Mouse (Mus musculus): ENCODE data around the gene Mtch1. TPM values are rescaled to one million over a fixed set of nuclear protein-coding genes. Genes with fewer than 3 reads are reported as not detected.

Gene Mtch1
- polyA plus RNA-seq, 1 experiment from 2014 or later = 31.7 TPM

DNA sequence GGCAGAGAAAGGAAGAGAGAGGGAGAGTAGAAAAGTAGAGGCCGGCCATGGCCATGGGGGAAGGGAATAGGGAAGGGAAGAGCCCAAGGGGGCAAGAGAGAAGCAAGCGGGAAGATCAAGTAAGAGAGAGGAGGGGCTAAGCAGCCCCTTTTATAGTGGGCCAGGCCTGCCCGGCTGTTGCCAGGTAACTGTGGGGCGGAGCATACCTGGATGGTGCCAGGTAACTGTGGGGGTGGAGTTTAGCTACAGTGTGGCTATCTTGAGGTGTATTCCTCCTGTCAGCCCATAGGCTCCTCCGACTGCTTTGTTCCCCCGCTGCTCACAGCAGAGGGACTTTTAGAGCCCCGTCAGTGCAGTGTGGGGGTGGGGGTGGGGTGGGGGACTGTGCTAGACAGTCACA, 21.0 kb upstream of the Mtch1 start:
- H3K4me2 ChIP-seq (ENCODE audit: low read depth, low read length) = peak overlapping the region; percentile 48
- no peaks in the 10 kb centered on the region for H3K9me3 ChIP-seq (ENCODE audit: control insufficient read depth, low read length)
- 15% methylated on average over 7 of the region's 7 CpGs for WGBS
- ATAC-seq = peak; percentile 81
- H3K36me3 ChIP-seq (ENCODE audit: control insufficient read depth, insufficient read depth, low read length) = no peaks in the 10 kb centered on the region
- no peaks in the 10 kb centered on the region for H3K27me3 ChIP-seq (replicated peaks; ENCODE audit: control insufficient read depth, insufficient read depth, low read length)
- H3K4me3 ChIP-seq (ENCODE audit: low read length) = peak overlapping the region; percentile 34
- peak overlapping the region; percentile 57; the same call in 1 of the 2 replicates for H3K9ac ChIP-seq (ENCODE audit: low read depth, low read length)
- 0 out of 2 replicates have a peak, but pooled peaks cover 3% of the 10 kb centered on the region for H3K4me1 ChIP-seq (ENCODE audit: control insufficient read depth, insufficient read depth, low read length)
- H3K27ac ChIP-seq (ENCODE audit: low read length) = no peak overlapping the region

DNA sequence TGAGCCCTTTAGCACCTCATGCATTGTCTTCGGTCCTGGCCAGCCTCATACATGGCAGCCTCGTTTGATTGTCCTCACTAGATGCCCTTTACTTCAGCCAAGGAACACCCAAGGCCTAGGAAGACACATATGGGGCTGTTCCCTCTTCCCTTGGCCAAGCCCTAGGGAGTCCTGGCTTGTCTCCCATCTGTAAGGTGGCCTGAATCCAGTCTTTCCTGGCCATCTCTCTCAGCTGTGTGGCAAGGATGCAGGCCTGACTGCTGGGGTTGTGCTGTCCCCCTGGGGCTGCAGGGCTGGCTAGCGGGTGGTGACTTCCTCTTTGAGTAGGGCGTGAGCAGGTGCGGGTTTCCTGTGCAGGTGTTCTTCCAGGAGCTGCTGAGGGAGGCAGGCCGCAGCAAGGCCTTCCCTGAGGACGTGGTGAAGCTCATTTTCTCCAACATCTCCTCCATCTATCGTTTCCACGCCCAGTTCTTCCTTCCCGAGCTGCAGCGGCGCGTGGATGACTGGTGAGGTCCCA, 17.4 kb upstream of the Mtch1 start:
- no peak for ATAC-seq
- Histone ChIP-seq H3K27ac (ENCODE audit: low read length) (no peak overlapping the region), H3K4me2 (ENCODE audit: low read depth, low read length) (no peak overlapping the region), H3K4me3 (ENCODE audit: low read length) (no peak overlapping the region), H3K4me1 (ENCODE audit: control insufficient read depth, insufficient read depth, low read length) (peaks cover 9% of the 10 kb centered on the region; the same call in 1 of the 2 replicates), H3K36me3 (ENCODE audit: control insufficient read depth, insufficient read depth, low read length) (no peaks in the 10 kb centered on the region), H3K27me3 (replicated peaks; ENCODE audit: control insufficient read depth, insufficient read depth, low read length) (no peaks in the 10 kb centered on the region), H3K9ac (ENCODE audit: low read depth, low read length) (no peak overlapping the region), H3K9me3 (ENCODE audit: control insufficient read depth, low read length) (no peaks in the 10 kb centered on the region)
- 89% methylated on average over 13 of the region's 13 CpGs for WGBS

DNA sequence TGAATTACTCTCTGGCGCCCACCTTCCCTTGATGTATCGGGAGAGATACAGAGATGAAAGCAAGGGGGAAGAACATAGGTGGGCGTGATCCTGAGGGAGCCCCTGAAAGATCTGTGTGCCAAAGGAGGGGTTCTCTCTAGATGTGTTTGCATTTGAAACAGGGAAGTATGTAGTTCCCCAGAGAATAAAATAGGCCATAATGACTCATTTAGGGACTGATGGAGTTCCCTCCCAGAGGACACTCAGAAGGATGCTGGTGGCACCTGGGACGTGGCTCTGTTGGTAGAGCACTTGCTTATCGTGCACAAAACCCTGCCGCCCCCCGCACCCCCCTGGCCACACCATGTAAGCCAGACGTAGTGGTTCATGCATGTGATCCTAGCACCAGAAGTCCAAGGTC, 15.4 kb upstream of the Mtch1 start:
- peaks cover 6% of the 10 kb centered on the region; the same call in 1 of the 2 replicates for H3K4me1 ChIP-seq (ENCODE audit: control insufficient read depth, insufficient read depth, low read length)
- ATAC-seq = no peak
- no peak overlapping the region for H3K4me2 ChIP-seq (ENCODE audit: low read depth, low read length)
- H3K9me3 ChIP-seq (ENCODE audit: control insufficient read depth, low read length) = no peaks in the 10 kb centered on the region
- no peaks in the 10 kb centered on the region for H3K27me3 ChIP-seq (replicated peaks; ENCODE audit: control insufficient read depth, insufficient read depth, low read length)
- 71% methylated on average over 8 of the region's 8 CpGs for WGBS
- H3K4me3 ChIP-seq (ENCODE audit: low read length) = no peak overlapping the region
- H3K9ac ChIP-seq (ENCODE audit: low read depth, low read length) = no peak overlapping the region
- H3K36me3 ChIP-seq (ENCODE audit: control insufficient read depth, insufficient read depth, low read length) = no peaks in the 10 kb centered on the region
- no peak overlapping the region for H3K27ac ChIP-seq (ENCODE audit: low read length)

DNA sequence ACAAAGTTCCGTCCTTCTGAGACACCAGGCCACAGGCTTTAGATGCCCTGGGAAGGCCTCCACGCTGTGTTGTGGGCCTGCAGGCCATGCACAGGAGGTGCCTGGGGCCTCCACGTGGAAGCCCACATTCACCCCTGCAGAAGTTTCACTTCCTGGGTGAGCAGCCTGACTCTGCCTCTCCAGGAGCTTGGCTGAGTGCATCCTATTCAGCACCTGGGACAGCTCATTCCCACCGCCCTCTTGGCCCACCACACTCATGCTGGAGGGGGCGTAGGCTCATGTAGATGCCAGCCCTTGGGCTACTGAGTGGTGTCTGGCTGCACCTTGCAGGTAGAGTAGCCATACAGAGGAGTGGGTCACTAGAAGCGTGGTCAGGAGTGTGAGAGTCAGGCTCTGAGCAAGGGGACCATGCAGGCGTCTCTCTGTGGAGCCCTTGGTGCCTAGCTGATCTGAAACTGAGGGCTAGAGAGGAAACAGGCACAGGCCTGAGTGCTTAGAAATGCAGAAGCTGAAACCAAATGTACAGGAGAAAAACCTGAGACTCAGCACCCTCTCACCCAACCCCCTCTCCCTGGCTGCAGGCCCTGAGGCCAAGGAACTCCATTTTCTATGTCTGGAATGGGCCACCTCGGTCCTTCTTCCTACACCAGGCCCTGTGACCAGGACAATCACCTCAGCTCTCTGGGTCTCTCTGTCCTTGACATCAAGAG, 14.4 kb upstream of the Mtch1 start:
- Histone ChIP-seq H3K4me1 (ENCODE audit: control insufficient read depth, insufficient read depth, low read length) (peaks cover 6% of the 10 kb centered on the region; the same call in 1 of the 2 replicates), H3K27me3 (replicated peaks; ENCODE audit: control insufficient read depth, insufficient read depth, low read length) (no peaks in the 10 kb centered on the region), H3K4me3 (ENCODE audit: low read length) (no peak overlapping the region), H3K9ac (ENCODE audit: low read depth, low read length) (0 out of 2 replicates have a peak overlapping the region, but pooled peaks have one; percentile 13), H3K4me2 (ENCODE audit: low read depth, low read length) (no peak overlapping the region), H3K27ac (ENCODE audit: low read length) (no peak overlapping the region), H3K9me3 (ENCODE audit: control insufficient read depth, low read length) (no peaks in the 10 kb centered on the region), H3K36me3 (ENCODE audit: control insufficient read depth, insufficient read depth, low read length) (no peaks in the 10 kb centered on the region)
- no peak for ATAC-seq
- 48% methylated on average over 8 of the region's 8 CpGs for WGBS

DNA sequence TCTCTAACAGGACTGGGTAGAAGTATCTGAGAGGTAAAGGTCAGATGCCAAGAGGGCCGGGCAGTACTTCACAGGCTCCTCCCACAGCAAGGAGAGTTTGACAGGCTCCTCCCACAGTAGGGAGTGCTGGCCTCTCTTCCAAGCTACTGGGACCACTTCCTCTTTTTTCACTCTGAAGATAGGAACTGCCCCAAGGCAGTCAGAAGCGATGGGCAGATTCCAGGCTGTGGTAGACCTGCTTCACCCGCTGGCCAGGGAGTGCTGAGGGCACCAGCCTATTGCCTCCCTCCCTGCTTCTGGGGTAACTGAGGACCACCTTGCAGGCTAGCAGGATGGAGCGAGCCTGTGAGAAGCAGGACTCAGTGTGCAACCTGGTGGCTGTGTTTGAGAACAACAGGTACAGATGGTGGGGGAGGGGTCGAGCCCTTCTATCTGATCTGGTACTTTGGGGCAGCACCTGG, 13.1 kb upstream of the Mtch1 start, which contains the start of gene Fgd2:
Fgd2 (plus strand) TSS at position 154 of the 461 bp plus-strand sequence.
- Histone ChIP-seq H3K9ac (ENCODE audit: low read depth, low read length) (0 out of 2 replicates have a peak within 1 kb of the TSS, but pooled peaks have one; percentile 6), H3K4me1 (ENCODE audit: control insufficient read depth, insufficient read depth, low read length) (peaks cover 12% of the 10 kb centered on the region), H3K9me3 (ENCODE audit: control insufficient read depth, low read length) (no peaks in the 10 kb centered on the region), H3K4me3 (ENCODE audit: low read length) (no peak within 1 kb of the TSS), H3K27ac (ENCODE audit: low read length) (no peak within 1 kb of the TSS), H3K36me3 (ENCODE audit: control insufficient read depth, insufficient read depth, low read length) (no peaks in the 10 kb centered on the region), H3K4me2 (ENCODE audit: low read depth, low read length) (no peak within 1 kb of the TSS), H3K27me3 (replicated peaks; ENCODE audit: control insufficient read depth, insufficient read depth, low read length) (no peaks in the 10 kb centered on the region)
- no peak for ATAC-seq
- WGBS = 15% methylated on average over 5 of the region's 5 CpGs

DNA sequence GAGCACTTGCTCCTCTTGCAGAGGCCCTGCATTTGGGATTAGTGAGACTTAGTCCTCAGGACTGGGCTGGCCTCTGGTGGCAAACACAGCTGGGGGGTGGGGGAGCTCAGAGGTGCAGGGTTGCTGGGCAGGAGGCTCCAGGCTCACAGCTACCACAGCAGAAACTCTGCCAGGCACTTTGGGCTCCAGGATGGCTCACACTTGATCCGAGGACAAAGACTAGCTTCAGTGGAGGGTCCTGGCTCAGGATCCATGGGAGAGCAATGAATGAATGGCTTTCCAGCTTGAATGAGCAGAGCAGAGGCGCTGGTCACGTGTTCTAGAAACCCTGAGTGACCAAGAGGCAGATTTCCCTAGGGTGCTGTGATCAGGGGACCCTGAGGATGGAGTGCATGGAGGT, 11.2 kb upstream of the Mtch1 start:
- no peaks in the 10 kb centered on the region for H3K36me3 ChIP-seq (ENCODE audit: control insufficient read depth, insufficient read depth, low read length)
- peaks cover 19% of the 10 kb centered on the region for H3K4me1 ChIP-seq (ENCODE audit: control insufficient read depth, insufficient read depth, low read length)
- no peak overlapping the region for H3K4me2 ChIP-seq (ENCODE audit: low read depth, low read length)
- no peaks in the 10 kb centered on the region for H3K27me3 ChIP-seq (replicated peaks; ENCODE audit: control insufficient read depth, insufficient read depth, low read length)
- 73% methylated on average over 3 of the region's 3 CpGs for WGBS
- no peak overlapping the region for H3K9ac ChIP-seq (ENCODE audit: low read depth, low read length)
- no peak for ATAC-seq
- H3K4me3 ChIP-seq (ENCODE audit: low read length) = no peak overlapping the region
- no peaks in the 10 kb centered on the region for H3K9me3 ChIP-seq (ENCODE audit: control insufficient read depth, low read length)
- H3K27ac ChIP-seq (ENCODE audit: low read length) = no peak overlapping the region

DNA sequence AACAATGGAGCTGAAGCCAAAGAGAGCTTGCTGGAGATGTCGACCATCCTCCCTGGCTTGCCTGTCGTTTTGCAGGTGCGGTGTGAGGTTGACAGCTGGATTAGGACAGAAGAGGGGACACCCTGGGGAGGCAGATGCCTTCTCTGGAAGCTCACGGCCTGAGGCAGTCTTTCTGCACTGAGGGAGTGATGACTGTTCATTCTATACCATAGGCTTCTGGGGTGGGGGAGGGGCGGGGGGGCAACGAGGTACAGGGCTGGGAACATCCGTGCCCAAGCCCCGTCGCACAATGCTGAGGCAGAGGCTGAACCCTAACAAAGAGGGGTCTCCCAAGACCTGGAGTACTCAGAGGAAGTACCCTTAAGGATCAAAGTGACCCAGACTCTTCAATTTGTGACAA, 9.1 kb upstream of the Mtch1 start:
- Histone ChIP-seq H3K27ac (ENCODE audit: low read length) (peak overlapping the region; percentile 33; the same call in 1 of the 2 replicates), H3K27me3 (replicated peaks; ENCODE audit: control insufficient read depth, insufficient read depth, low read length) (no peaks in the 10 kb centered on the region), H3K9me3 (ENCODE audit: control insufficient read depth, low read length) (no peaks in the 10 kb centered on the region), H3K36me3 (ENCODE audit: control insufficient read depth, insufficient read depth, low read length) (no peaks in the 10 kb centered on the region), H3K4me2 (ENCODE audit: low read depth, low read length) (peak overlapping the region; percentile 47), H3K4me1 (ENCODE audit: control insufficient read depth, insufficient read depth, low read length) (peaks cover 19% of the 10 kb centered on the region), H3K9ac (ENCODE audit: low read depth, low read length) (peak overlapping the region; percentile 58), H3K4me3 (ENCODE audit: low read length) (peak overlapping the region; percentile 35)
- ATAC-seq = no peak; the same call in 1 of the 2 replicates
- WGBS = 13% methylated on average over 9 of the region's 9 CpGs

DNA sequence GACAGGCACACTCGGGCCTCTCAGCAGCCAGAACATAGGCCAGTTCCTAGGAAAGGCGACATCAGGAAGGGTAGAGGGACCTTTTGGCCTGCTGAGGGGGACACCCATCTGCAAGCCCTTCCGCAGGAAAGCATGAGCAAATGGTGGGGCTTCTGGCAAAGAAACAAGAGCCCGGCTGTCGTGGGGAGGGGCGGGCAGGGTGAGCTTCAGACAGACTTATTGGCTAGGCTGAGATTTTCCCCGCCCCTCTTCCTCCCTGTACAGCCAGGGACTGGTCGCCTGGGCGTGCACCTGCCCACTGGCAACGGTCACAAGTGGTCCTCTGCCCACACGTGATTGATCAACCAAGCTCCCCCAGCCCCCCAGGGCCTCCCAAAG, 8.7 kb upstream of the Mtch1 start:
- Histone ChIP-seq H3K36me3 (ENCODE audit: control insufficient read depth, insufficient read depth, low read length) (no peaks in the 10 kb centered on the region), H3K27ac (ENCODE audit: low read length) (peak overlapping the region; percentile 68), H3K4me3 (ENCODE audit: low read length) (peak overlapping the region; percentile 35), H3K9me3 (ENCODE audit: control insufficient read depth, low read length) (no peaks in the 10 kb centered on the region), H3K9ac (ENCODE audit: low read depth, low read length) (peak overlapping the region; percentile 58), H3K4me2 (ENCODE audit: low read depth, low read length) (peak overlapping the region; percentile 47), H3K4me1 (ENCODE audit: control insufficient read depth, insufficient read depth, low read length) (peaks cover 19% of the 10 kb centered on the region), H3K27me3 (replicated peaks; ENCODE audit: control insufficient read depth, insufficient read depth, low read length) (no peaks in the 10 kb centered on the region)
- WGBS = 1% methylated on average over 11 of the region's 11 CpGs
- peak; percentile 90 for ATAC-seq

DNA sequence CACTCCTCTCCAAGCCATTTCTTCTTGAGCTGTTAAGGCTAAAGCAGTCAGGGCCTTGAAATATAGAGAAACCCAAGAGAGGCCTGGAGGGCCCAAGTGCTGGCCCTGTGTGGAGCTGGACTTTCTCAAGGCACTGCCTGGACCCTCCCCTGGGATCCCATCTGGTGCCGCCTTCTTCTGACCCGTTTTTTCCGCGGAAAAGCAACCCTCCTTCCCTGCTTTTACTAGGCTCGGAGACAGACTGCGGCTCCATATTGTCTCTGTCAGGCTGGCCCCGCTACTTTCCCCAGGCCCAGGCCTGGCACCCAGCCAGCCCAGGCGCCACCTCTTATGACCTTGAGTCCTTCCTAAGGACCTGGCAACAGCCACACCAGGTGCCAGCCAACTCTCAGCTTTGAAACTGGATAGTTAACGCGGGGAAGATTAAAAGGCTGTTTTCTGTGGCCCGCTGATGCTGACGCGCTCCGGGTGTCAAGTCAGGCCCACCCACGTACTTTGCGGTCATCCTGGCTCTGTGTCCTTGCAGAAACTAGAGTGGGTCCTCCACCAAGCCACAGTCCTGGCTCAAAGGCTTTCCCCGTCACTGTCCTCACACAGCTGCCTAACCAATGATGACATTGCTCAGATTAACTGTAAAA, 8.2 kb upstream of the Mtch1 start:
- H3K27ac ChIP-seq (ENCODE audit: low read length) = peak overlapping the region; percentile 68
- H3K9ac ChIP-seq (ENCODE audit: low read depth, low read length) = peak overlapping the region; percentile 58
- H3K36me3 ChIP-seq (ENCODE audit: control insufficient read depth, insufficient read depth, low read length) = no peaks in the 10 kb centered on the region
- 17% methylated on average over 17 of the region's 17 CpGs for WGBS
- H3K4me2 ChIP-seq (ENCODE audit: low read depth, low read length) = peak overlapping the region; percentile 47
- H3K4me3 ChIP-seq (ENCODE audit: low read length) = peak overlapping the region; percentile 35; the same call in 1 of the 2 replicates
- no peaks in the 10 kb centered on the region for H3K27me3 ChIP-seq (replicated peaks; ENCODE audit: control insufficient read depth, insufficient read depth, low read length)
- no peaks in the 10 kb centered on the region for H3K9me3 ChIP-seq (ENCODE audit: control insufficient read depth, low read length)
- peak; percentile 63 for ATAC-seq
- peaks cover 17% of the 10 kb centered on the region for H3K4me1 ChIP-seq (ENCODE audit: control insufficient read depth, insufficient read depth, low read length)
